Mouse (Mus musculus): ENCODE measurements around the gene Pepd.
A peak's percentile ranks its signal among the peaks of the same experiment; 100 is the strongest.

Gene Pepd

GRCm38 (mm10) chr7:34911919-34912897, at the start of gene Pepd:
TSS of gene Pepd (plus strand) at chr7:34912379.
- peak; percentile 93 for DNase-seq (ENCODE audit: extremely low spot score, low spot score)

- DNase-seq (ENCODE audit: extremely low spot score, low spot score) = no peak
Observed at GRCm38 (mm10) chr7:34867289-34867688, 44.9 kb upstream of the Pepd start.

- DNase-seq (ENCODE audit: extremely low spot score, low spot score) = no peak
Observed at GRCm38 (mm10) chr7:34869693-34870092, 42.5 kb upstream of the Pepd start.

- DNase-seq (ENCODE audit: extremely low spot score, low spot score) = no peak
Observed at GRCm38 (mm10) chr7:34876787-34877186, 35.4 kb upstream of the Pepd start.

GRCm38 (mm10) chr7:34877820-34878219, 34.4 kb upstream of the Pepd start:
- no peak for DNase-seq (ENCODE audit: extremely low spot score, low spot score)

- DNase-seq (ENCODE audit: extremely low spot score, low spot score) = no peak
Observed at GRCm38 (mm10) chr7:34888441-34888840, 23.7 kb upstream of the Pepd start.

GRCm38 (mm10) chr7:34888891-34889290, 23.3 kb upstream of the Pepd start:
- DNase-seq (ENCODE audit: extremely low spot score, low spot score) = no peak

- no peak for DNase-seq (ENCODE audit: extremely low spot score, low spot score)
Observed at GRCm38 (mm10) chr7:34892845-34893244, 19.3 kb upstream of the Pepd start.

GRCm38 (mm10) chr7:34896461-34896860, 15.7 kb upstream of the Pepd start:
- DNase-seq (ENCODE audit: extremely low spot score, low spot score) = no peak

- no peak for DNase-seq (ENCODE audit: extremely low spot score, low spot score)
Observed at GRCm38 (mm10) chr7:34897058-34897457, 15.1 kb upstream of the Pepd start.

GRCm38 (mm10) chr7:34910096-34911066, 1.8 kb upstream of the Pepd start:
- peak; percentile 43 for DNase-seq (ENCODE audit: extremely low spot score, low spot score)

GRCm38 (mm10) chr7:34913956-34914355, 1.8 kb downstream of the Pepd start:
- DNase-seq (ENCODE audit: extremely low spot score, low spot score) = no peak

- no peak for DNase-seq (ENCODE audit: extremely low spot score, low spot score)
Observed at GRCm38 (mm10) chr7:34915555-34915954, 3.4 kb downstream of the Pepd start.

GRCm38 (mm10) chr7:34917558-34917957, 5.4 kb downstream of the Pepd start:
- no peak for DNase-seq (ENCODE audit: extremely low spot score, low spot score)

- no peak for DNase-seq (ENCODE audit: extremely low spot score, low spot score)
Observed at GRCm38 (mm10) chr7:34917998-34918397, 5.8 kb downstream of the Pepd start.

GRCm38 (mm10) chr7:34918416-34918815, 6.2 kb downstream of the Pepd start:
- no peak for DNase-seq (ENCODE audit: extremely low spot score, low spot score)

- no peak for DNase-seq (ENCODE audit: extremely low spot score, low spot score)
Observed at GRCm38 (mm10) chr7:34919054-34919453, 6.9 kb downstream of the Pepd start.

- peak; percentile 42 for DNase-seq (ENCODE audit: extremely low spot score, low spot score)
Observed at GRCm38 (mm10) chr7:34919809-34920208, 7.6 kb downstream of the Pepd start.

GRCm38 (mm10) chr7:34925208-34925607, 13.0 kb downstream of the Pepd start:
- DNase-seq (ENCODE audit: extremely low spot score, low spot score) = no peak

GRCm38 (mm10) chr7:34925956-34926355, 13.8 kb downstream of the Pepd start:
- DNase-seq (ENCODE audit: extremely low spot score, low spot score) = no peak

- DNase-seq (ENCODE audit: extremely low spot score, low spot score) = no peak
Observed at GRCm38 (mm10) chr7:34929614-34930262, 17.6 kb downstream of the Pepd start.

Measured in neural tube, embryonic 10.5 days (tissue).